Mouse (Mus musculus) forebrain, embryonic 11.5 days (tissue): ENCODE data around the gene Tbc1d8. TPM values are rescaled to one million over a fixed set of nuclear protein-coding genes. Genes with fewer than 3 reads are reported as not detected.

Experiments used
- ATAC-seq: fragments of 200-750 bp; cut with Nextera tagmentation; replicated peaks from 2 replicates; pipeline ENCODE4 v1.8.0; 2017; ENCODE audit warnings: moderate TSS enrichment; ENCODE audit not compliant: low FRiP score
- DNase-seq: peaks from one replicate; pipeline ENCODE4 v3.0.0-alpha.2; 2017; ENCODE audit warnings: low spot score
- H3K27ac ChIP-seq: fragments of 300-500 bp; sonication (generic); 2 replicates; pipeline ENCODE4 v1.5.1; 2014; ENCODE audit warnings: low read depth, low read length
- H3K27me3 ChIP-seq: fragments of 300-500 bp; sonication (generic); 2 replicates; pipeline ENCODE4 v1.6.1; 2014; ENCODE audit warnings: mild to moderate bottlenecking, low read length, mixed read lengths; ENCODE audit not compliant: control insufficient read depth, insufficient read depth
- H3K36me3 ChIP-seq: fragments of 300-500 bp; sonication (generic); 2 replicates; pipeline ENCODE4 v1.6.1; 2014; ENCODE audit warnings: mild to moderate bottlenecking, low read length, moderate library complexity, mixed read lengths; ENCODE audit not compliant: control insufficient read depth, insufficient read depth
- H3K4me1 ChIP-seq: fragments of 300-500 bp; sonication (generic); replicated peaks from 2 replicates; pipeline ENCODE4 v1.6.1; 2014; ENCODE audit warnings: low read length, mixed read lengths; ENCODE audit not compliant: control insufficient read depth, insufficient read depth
- H3K4me2 ChIP-seq: fragments of 300-500 bp; sonication (generic); 2 replicates; pipeline ENCODE4 v1.6.1; 2014; ENCODE audit warnings: low read depth, mild to moderate bottlenecking, low read length, moderate library complexity, mixed read lengths; ENCODE audit not compliant: severe bottlenecking
- H3K4me3 ChIP-seq: fragments of 300-500 bp; sonication (generic); 2 replicates; pipeline ENCODE4 v1.5.1; 2014; ENCODE audit warnings: low read depth, low read length
- H3K9ac ChIP-seq: fragments of 300-500 bp; sonication (generic); 2 replicates; pipeline ENCODE4 v1.6.1; 2014; ENCODE audit warnings: low read length
- H3K9me3 ChIP-seq: fragments of 300-500 bp; sonication (generic); 2 replicates; pipeline ENCODE4 v1.6.1; 2016; ENCODE audit warnings: low read length, mixed read lengths; ENCODE audit not compliant: control insufficient read depth
- WGBS: fragments of 180-500 bp; shearing (Covaris S2); extraction: QIAGEN DNeasy Blood & Tissue Kit; methylation state at CpG from one replicate; pipeline ENCODE4 v1.1.7; 2014; 5-methylcytosine and 5-hydroxymethylcytosine counted together
- polyA plus RNA-seq: library from polyadenylated mRNA; unstranded; fragments of >200 nt; fragmentation: Nextera tagmentation; extraction: Ambion mirVana; gene quantifications from 2 replicates; pipeline ENCODE4 v1.2.1, GENCODE M21; 2014

Gene Tbc1d8
- polyA plus RNA-seq, 1 experiment from 2014 or later = 6.5 TPM

DNA sequence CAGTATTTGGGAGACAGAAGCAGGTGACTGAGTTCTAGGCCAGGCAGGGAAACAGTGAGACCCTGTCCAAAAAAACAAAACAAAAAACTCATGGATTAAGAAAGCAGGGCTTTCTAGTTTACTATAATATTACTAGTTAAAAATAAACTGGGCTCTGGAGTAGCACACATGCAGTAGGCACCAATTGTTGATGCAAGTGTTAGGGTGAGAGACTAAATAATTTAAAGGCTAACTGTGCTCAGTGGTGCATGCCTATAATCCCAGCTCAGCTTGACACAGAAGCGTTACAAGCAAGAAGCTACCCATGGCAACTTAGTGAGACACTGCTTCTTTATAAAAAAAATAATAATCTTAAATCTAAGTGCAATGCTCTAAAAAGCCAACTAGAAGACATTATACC is 100.0 kb downstream of the Tbc1d8 start:
- Histone ChIP-seq H3K36me3 (no peaks in the 10 kb centered on the region; the same call in 1 of the 2 replicates), H3K9me3 (no peaks in the 10 kb centered on the region), H3K4me2 (no peak overlapping the region), H3K4me3 (no peak overlapping the region), H3K27ac (no peak overlapping the region), H3K27me3 (no peaks in the 10 kb centered on the region), H3K9ac (no peak overlapping the region), H3K4me1 (no peaks in the 10 kb centered on the region)
- ATAC-seq (no peak), DNase-seq (no peak)
- WGBS = 78% methylated on average over 1 of the region's 1 CpGs

- peaks cover 10% of the 10 kb centered on the region; the same call in 1 of the 2 replicates for H3K36me3 ChIP-seq
- H3K9ac ChIP-seq = no peak overlapping the region
- H3K27me3 ChIP-seq = no peaks in the 10 kb centered on the region
- H3K4me3 ChIP-seq = no peak overlapping the region
- no peak overlapping the region for H3K4me2 ChIP-seq
- WGBS = 94% methylated on average over 9 of the region's 9 CpGs
- ATAC-seq (no peak), DNase-seq (peak; percentile 50)
- H3K9me3 ChIP-seq = no peaks in the 10 kb centered on the region
- H3K27ac ChIP-seq = no peak overlapping the region
- H3K4me1 ChIP-seq = no peaks in the 10 kb centered on the region
These were observed 101.8 kb downstream of the Tbc1d8 start for GRCm38 (mm10) chr1:39376726-39377240.

- Histone ChIP-seq H3K27me3 (no peaks in the 10 kb centered on the region), H3K9ac (no peak overlapping the region), H3K9me3 (no peaks in the 10 kb centered on the region), H3K4me3 (no peak overlapping the region), H3K27ac (no peak overlapping the region), H3K4me1 (no peaks in the 10 kb centered on the region), H3K36me3 (peaks cover 13% of the 10 kb centered on the region; the same call in 1 of the 2 replicates), H3K4me2 (no peak overlapping the region)
- no peak for ATAC-seq
- WGBS = 89% methylated on average over 7 of the region's 7 CpGs
- peak; percentile 44 for DNase-seq
These were observed 102.4 kb downstream of the Tbc1d8 start for GRCm38 (mm10) chr1:39376121-39376520.

DNA sequence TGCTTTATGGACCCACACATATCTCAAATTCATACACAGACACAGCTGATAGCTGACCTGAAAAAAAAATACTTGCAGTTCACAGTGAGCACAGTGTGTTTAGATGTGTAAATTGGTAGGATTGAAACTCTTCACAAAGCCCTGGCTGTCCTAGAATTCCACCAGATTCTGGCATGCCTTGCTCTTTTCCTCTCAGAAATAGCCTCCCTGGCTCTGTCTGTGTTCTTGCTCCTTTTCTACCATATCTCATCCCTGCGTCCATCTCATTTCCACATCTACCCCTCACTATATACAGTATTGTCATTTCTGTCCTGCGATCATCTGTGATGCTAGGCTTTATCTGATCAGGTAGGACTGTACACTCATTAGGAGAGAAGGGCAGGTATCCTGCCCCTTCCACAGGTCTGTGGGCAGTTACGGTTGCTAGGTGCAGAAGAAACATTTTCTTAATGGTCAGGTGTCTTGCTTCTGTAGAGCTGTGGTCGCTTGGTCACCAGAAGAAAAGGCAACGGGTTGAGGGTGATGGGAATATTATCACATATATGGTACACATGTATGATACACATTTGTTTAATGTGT is 104.2 kb downstream of the Tbc1d8 start:
- no peak overlapping the region for H3K9ac ChIP-seq
- H3K27ac ChIP-seq = no peak overlapping the region
- no peaks in the 10 kb centered on the region for H3K27me3 ChIP-seq
- H3K4me2 ChIP-seq = no peak overlapping the region
- DNase-seq = peak; percentile 41
- 89% methylated on average over 5 of the region's 5 CpGs for WGBS
- no peak overlapping the region for H3K4me3 ChIP-seq
- H3K4me1 ChIP-seq = peaks cover 1% of the 10 kb centered on the region
- H3K9me3 ChIP-seq = no peaks in the 10 kb centered on the region
- H3K36me3 ChIP-seq = peaks cover 18% of the 10 kb centered on the region; the same call in 1 of the 2 replicates
- no peak for ATAC-seq

GRCm38 (mm10) chr1:39373378-39373777 is 105.2 kb downstream of the Tbc1d8 start:
- Histone ChIP-seq H3K27ac (no peak overlapping the region), H3K36me3 (peaks cover 18% of the 10 kb centered on the region; the same call in 1 of the 2 replicates), H3K9me3 (no peaks in the 10 kb centered on the region), H3K4me3 (no peak overlapping the region), H3K9ac (no peak overlapping the region), H3K27me3 (no peaks in the 10 kb centered on the region), H3K4me2 (no peak overlapping the region), H3K4me1 (peaks cover 5% of the 10 kb centered on the region)
- peak; percentile 35 for DNase-seq
- WGBS = 60% methylated on average over 4 of the region's 4 CpGs
- no peak for ATAC-seq

DNA sequence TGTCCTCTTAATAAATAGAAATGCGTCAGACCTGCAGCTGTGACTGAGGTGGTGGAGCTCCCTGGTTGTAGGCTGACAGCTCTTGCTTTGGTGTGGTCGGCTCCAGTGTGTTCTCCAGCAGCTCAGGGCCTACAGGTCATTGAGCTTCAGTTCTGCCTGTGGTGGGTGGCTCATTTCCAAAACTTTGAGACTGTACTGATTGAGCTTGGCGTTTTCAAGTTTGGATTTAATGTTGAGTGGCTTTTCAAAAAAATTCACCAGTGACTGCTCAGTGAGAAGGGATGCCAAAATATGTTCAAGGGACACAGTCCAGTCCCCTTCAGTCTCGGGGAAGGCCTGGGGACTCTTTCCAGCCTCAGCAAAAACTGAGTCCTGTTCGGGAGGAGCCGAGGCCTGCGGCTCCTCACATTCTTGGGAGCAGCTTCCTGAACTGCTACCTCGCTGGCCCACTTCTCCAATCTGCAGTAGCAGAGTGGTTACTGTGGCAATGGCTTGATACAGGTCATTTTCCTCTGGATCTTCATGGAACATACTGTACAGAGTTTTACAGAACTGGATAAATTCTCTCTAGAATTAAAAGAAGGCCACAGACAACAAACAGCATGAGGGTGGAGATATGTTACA is 106.2 kb downstream of the Tbc1d8 start:
- ATAC-seq = no peak

GRCm38 (mm10) chr1:39370431-39370830 is 108.1 kb downstream of the Tbc1d8 start:
- H3K9ac ChIP-seq = no peak overlapping the region
- no peak for ATAC-seq
- H3K9me3 ChIP-seq = no peaks in the 10 kb centered on the region
- WGBS = 91% methylated on average over 6 of the region's 6 CpGs
- H3K36me3 ChIP-seq = peaks cover 18% of the 10 kb centered on the region; the same call in 1 of the 2 replicates
- no peak overlapping the region for H3K27ac ChIP-seq
- no peaks in the 10 kb centered on the region for H3K27me3 ChIP-seq
- H3K4me2 ChIP-seq = no peak overlapping the region
- H3K4me3 ChIP-seq = no peak overlapping the region
- H3K4me1 ChIP-seq = peaks cover 5% of the 10 kb centered on the region
- DNase-seq = no peak

More for the DNA sequence above, 106.2 kb downstream of the Tbc1d8 start:
- Histone ChIP-seq H3K4me1 (peaks cover 5% of the 10 kb centered on the region), H3K9me3 (no peaks in the 10 kb centered on the region), H3K27me3 (no peaks in the 10 kb centered on the region), H3K9ac (no peak overlapping the region), H3K4me2 (no peak overlapping the region), H3K4me3 (no peak overlapping the region), H3K36me3 (peaks cover 18% of the 10 kb centered on the region; the same call in 1 of the 2 replicates), H3K27ac (no peak overlapping the region)
- no peak for DNase-seq
- WGBS = 82% methylated on average over 8 of the region's 8 CpGs

- WGBS = under 1% methylated on average over 34 of the region's 34 CpGs
- peak overlapping the region; percentile 74 for H3K27ac ChIP-seq
- peak; percentile 28; the same call in 1 of the 2 replicates for ATAC-seq
- H3K9me3 ChIP-seq = no peaks in the 10 kb centered on the region
- H3K4me1 ChIP-seq = peaks cover 5% of the 10 kb centered on the region
- H3K27me3 ChIP-seq = no peaks in the 10 kb centered on the region
- peaks cover 18% of the 10 kb centered on the region; the same call in 1 of the 2 replicates for H3K36me3 ChIP-seq
- peak overlapping the region; percentile 94 for H3K4me3 ChIP-seq
- peak overlapping the region; percentile 87 for H3K4me2 ChIP-seq
- peak overlapping the region; percentile 98 for H3K9ac ChIP-seq
- DNase-seq = no peak
These were observed 110.2 kb downstream of the Tbc1d8 start for GRCm38 (mm10) chr1:39368267-39368841.
